Mouse (Mus musculus): ENCODE results near the gene Spag17. TPM values are rescaled to one million over a fixed set of nuclear protein-coding genes. Genes with fewer than 3 reads are reported as not detected.

Spag17 gene
- polyA plus RNA-seq, 1 experiment from 2014 or later, result 1.9 TPM

DNA sequence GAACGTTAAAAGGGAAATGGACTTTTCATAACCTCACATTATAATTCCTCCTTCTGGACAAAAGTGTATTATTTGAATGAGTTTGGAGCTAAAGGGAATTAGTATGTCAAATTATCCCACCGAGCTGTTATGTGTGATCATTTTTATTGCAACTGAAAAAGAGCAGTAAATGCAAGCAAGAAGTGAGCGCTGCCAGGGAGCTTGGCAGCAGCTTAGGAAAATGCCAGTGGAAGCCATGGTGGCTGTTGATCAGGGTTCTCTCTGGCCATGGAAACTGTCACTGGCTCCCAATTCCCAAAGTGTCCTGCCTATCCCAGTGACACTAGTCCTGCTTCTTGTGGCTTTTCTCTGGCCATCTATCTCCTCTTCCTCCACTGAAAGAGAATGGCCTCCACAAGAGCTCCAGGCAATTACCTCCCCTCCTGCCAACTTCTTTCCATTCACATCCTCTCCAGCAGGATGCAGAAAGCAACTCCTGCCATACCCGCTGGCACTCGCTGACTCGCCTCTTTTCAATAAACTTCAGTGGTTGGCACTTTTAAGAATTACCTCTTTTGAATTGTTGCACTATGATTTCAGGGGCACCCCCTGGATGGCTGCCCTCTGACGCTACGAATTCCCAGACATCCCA is 28.7 kb downstream of the Spag17 start:
- Histone ChIP-seq H3K9ac (no peak overlapping the region), H3K4me3 (no peak overlapping the region), H3K4me2 (replicated peaks) (no peak overlapping the region), H3K27ac (no peak overlapping the region), H3K36me3 (no peaks in the 10 kb centered on the region), H3K9me3 (0 out of 2 replicates have a peak, but pooled peaks cover 1% of the 10 kb centered on the region), H3K4me1 (no peaks in the 10 kb centered on the region), H3K27me3 (no peaks in the 10 kb centered on the region)
- 86% methylated on average over 8 of the region's 8 CpGs for WGBS
- no peak for ATAC-seq (ENCODE audit: insufficient number of reproducible peaks, insufficient read depth, low FRiP score, low TSS enrichment)

DNA sequence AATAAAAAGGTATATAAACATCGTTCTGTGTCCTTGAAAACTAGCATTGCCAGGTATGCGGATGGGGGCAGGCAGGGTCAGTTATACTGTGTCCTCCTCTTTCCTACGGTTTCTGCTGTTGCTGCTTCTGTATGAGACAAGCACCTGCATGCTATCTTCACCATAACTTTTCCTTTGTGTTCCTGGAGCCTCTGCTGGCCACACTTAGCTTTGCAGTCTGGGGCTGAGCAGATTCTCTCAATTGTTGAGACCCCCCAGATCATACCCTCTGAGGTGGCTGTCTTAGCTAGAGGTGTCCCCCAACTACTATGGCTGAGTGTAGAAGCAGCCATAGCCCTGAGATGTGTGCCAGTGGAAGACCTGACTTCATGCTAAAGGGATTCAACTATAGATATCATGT is 37.7 kb downstream of the Spag17 start:
- H3K4me3 ChIP-seq, result no peak overlapping the region
- no peaks in the 10 kb centered on the region for H3K9me3 ChIP-seq
- WGBS, result 78% methylated on average over 3 of the region's 3 CpGs
- H3K9ac ChIP-seq, result no peak overlapping the region
- H3K4me1 ChIP-seq, result no peaks in the 10 kb centered on the region
- H3K36me3 ChIP-seq, result no peaks in the 10 kb centered on the region
- no peak for ATAC-seq (ENCODE audit: insufficient number of reproducible peaks, insufficient read depth, low FRiP score, low TSS enrichment)
- H3K27ac ChIP-seq, result no peak overlapping the region
- H3K27me3 ChIP-seq, result no peaks in the 10 kb centered on the region
- no peak overlapping the region for H3K4me2 ChIP-seq (replicated peaks)

DNA sequence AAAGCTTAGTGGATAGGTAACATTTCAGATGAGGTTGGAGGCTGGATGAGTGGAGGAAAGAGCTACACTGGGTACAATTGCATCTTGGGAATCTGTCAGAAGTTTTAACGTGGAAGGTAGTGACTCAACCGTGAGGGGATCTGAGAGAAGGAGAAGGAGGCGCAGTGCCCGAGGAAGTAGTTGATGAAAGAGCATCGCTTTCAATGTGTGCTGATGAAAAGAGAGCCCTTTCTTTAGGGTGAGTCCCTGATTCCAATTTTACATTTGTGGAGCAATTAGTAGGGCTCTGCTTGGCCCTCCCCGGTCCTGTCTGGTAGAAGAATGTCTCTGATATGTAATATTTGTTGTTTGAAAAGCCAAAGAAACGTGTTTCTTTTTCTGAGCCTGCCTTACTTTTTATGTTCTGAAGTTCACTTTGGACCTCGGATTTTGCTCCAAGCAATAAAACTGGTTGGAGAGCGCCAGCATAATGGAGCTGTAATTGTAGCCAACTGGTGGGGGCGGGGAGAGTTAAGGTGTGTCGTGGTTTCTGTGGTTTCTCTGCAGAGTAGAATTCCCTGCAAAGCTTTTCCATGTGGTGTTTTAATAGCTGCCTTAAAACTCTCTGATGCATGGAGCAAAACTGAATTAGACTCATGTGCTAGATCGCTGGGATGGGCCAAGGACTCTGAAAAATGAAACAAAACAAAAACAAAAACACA is 45.9 kb downstream of the Spag17 start:
- H3K4me2 ChIP-seq (replicated peaks), result peak overlapping the region; percentile 13

DNA sequence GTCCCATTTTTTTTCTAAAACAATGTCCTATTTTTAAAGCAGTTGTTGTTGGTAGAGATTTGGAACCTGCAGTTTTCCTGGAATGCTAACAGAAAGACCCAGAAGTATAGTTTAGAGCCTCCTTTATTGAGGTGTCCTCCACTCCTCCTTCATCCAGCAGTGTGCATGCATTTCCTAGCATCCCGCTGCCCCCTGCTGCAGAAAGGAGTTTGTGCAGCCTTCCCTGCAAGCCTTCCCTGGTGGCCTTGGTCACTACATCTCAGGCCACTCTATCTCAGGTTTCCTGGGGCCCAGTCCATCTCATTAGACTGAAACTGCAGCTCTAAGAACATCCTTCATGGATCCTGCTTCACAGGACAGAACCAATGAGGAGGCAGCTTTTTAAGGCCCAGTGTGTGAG is 51.0 kb downstream of the Spag17 start:
- Histone ChIP-seq H3K36me3 (no peaks in the 10 kb centered on the region), H3K27me3 (no peaks in the 10 kb centered on the region), H3K27ac (no peak overlapping the region), H3K4me3 (no peak overlapping the region), H3K4me1 (peaks cover 11% of the 10 kb centered on the region; the same call in 1 of the 2 replicates), H3K9me3 (no peaks in the 10 kb centered on the region), H3K4me2 (replicated peaks) (no peak overlapping the region), H3K9ac (no peak overlapping the region)
- no peak for ATAC-seq (ENCODE audit: insufficient number of reproducible peaks, insufficient read depth, low FRiP score, low TSS enrichment)
- WGBS, result 37% methylated on average over 1 of the region's 1 CpGs

More for the DNA sequence above, 45.9 kb downstream of the Spag17 start:
- Histone ChIP-seq H3K27ac (peak overlapping the region; percentile 70; the same call in 1 of the 2 replicates), H3K27me3 (no peaks in the 10 kb centered on the region), H3K36me3 (no peaks in the 10 kb centered on the region), H3K4me1 (peaks cover 18% of the 10 kb centered on the region; the same call in 1 of the 2 replicates), H3K4me3 (no peak overlapping the region), H3K9me3 (no peaks in the 10 kb centered on the region), H3K9ac (no peak overlapping the region)
- WGBS, result 34% methylated on average over 12 of the region's 12 CpGs
- no peak for ATAC-seq (ENCODE audit: insufficient number of reproducible peaks, insufficient read depth, low FRiP score, low TSS enrichment)

DNA sequence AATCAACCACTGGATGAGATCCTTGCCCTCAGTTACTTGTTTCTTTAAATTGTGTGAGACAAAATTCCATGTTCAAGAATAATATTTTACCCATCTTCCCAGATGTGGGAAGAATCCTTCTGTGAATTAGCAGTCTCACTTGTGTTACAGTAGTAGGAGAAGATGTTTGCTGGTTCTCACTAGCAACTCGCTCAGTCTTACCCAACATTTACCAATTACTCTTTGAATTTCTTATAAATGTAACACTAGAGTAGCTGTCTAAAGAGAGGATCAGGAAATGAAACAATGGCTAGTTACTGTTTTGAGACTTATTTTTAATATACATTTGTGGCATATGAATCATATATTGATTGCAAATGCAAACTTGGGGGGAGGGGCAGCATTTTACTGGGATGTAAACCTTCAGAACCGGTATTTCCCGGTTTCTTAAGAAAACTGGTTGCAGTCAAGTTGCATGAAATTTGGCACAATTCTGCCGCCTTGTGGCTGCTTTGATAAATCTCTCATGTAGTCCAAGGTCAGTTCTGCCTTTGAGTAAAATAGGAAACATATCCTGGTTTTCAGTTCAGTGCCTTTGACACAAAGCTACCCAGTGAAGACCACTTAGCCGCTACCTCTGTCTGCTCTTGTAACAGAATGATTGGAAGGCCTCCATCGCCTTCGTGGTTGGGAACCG is 53.5 kb downstream of the Spag17 start:
- Histone ChIP-seq H3K4me3 (no peak overlapping the region), H3K27ac (no peak overlapping the region), H3K9me3 (no peaks in the 10 kb centered on the region), H3K4me1 (no peaks in the 10 kb centered on the region), H3K4me2 (replicated peaks) (no peak overlapping the region), H3K9ac (no peak overlapping the region), H3K27me3 (no peaks in the 10 kb centered on the region), H3K36me3 (no peaks in the 10 kb centered on the region)
- 27% methylated on average over 8 of the region's 8 CpGs for WGBS
- no peak for ATAC-seq (ENCODE audit: insufficient number of reproducible peaks, insufficient read depth, low FRiP score, low TSS enrichment)

DNA sequence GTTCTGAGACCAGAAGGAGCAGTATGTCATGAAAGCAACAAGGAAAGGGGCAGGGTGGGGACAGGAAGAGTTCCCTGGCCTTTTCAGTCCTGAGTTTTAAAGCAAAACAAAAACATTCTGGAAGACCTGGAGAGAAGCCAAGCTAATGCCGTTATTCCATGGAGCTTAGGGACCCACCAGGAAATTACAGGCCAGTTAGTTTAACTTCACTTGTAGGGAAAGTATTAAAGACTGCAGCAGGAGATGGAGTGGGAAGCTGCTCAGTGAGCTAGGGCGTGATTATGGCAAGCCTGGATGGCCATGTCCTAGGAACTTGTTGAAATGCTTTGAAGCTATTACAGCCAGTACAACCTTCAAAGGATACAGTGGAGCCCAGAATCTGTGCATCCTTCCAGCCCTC is 60.0 kb downstream of the Spag17 start:
- no peak overlapping the region for H3K4me2 ChIP-seq (replicated peaks)
- H3K27ac ChIP-seq, result no peak overlapping the region
- no peak for ATAC-seq (ENCODE audit: insufficient number of reproducible peaks, insufficient read depth, low FRiP score, low TSS enrichment)
- H3K4me3 ChIP-seq, result no peak overlapping the region
- H3K27me3 ChIP-seq, result no peaks in the 10 kb centered on the region
- H3K9ac ChIP-seq, result no peak overlapping the region
- H3K36me3 ChIP-seq, result no peaks in the 10 kb centered on the region
- WGBS, result 54% methylated on average over 2 of the region's 2 CpGs
- no peaks in the 10 kb centered on the region for H3K9me3 ChIP-seq
- H3K4me1 ChIP-seq, result no peaks in the 10 kb centered on the region

DNA sequence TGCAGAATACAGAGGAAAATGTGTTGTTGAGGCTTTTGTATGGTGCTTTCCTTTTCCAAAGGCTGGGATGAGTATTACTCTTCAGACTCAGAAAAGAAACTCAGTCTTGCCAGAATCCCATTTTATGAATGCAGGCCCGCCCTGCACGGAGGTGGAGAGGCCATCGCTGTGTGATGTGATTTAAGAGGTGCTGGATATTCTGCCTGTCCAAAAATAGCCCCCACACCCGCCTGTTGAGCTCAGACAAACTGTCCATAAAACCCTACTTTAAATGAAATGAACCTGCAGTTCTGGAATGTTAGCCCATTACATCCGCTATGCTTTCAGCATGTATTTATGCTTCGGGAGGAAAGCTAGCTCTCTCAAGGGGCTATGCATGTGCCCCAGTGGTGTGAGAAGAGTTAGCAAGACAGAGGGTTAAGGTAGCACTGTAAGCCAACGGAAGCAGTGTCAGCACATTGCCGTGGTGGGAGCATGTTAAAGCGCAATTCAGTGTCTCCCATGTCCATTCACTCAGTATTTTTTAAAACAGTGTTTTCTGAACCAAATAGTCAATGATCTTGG is 68.9 kb downstream of the Spag17 start:
- Histone ChIP-seq H3K4me1 (0 out of 2 replicates have a peak, but pooled peaks cover 14% of the 10 kb centered on the region), H3K9me3 (no peaks in the 10 kb centered on the region), H3K4me2 (replicated peaks) (no peak overlapping the region), H3K27ac (no peak overlapping the region), H3K4me3 (no peak overlapping the region), H3K9ac (no peak overlapping the region), H3K27me3 (no peaks in the 10 kb centered on the region), H3K36me3 (no peaks in the 10 kb centered on the region)
- ATAC-seq (ENCODE audit: insufficient number of reproducible peaks, insufficient read depth, low FRiP score, low TSS enrichment), result no peak
- WGBS, result 76% methylated on average over 9 of the region's 9 CpGs

DNA sequence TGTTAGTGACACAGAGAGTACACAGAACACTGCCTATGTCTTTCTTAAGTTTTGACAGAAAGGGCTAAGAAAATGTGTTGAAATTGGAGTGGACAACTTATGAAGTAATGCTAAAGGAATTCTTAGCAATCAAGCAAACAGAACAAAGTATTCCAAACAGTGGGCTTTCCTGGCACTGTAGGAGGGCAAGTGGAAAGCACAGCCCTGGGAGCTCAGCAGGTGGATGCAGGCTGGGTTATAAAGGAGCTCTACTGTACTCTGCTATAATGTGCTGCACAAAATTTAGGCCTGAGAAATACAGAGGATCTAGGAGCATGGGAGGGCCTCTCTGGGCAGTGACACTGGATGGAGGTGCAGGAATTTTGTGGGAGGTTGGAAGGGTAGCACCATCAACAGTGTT is 71.3 kb downstream of the Spag17 start:
- no peaks in the 10 kb centered on the region for H3K36me3 ChIP-seq
- ATAC-seq (ENCODE audit: insufficient number of reproducible peaks, insufficient read depth, low FRiP score, low TSS enrichment), result no peak
- H3K4me2 ChIP-seq (replicated peaks), result no peak overlapping the region
- H3K9me3 ChIP-seq, result no peaks in the 10 kb centered on the region
- no peak overlapping the region for H3K9ac ChIP-seq
- H3K27ac ChIP-seq, result no peak overlapping the region
- no peaks in the 10 kb centered on the region for H3K27me3 ChIP-seq
- no peak overlapping the region for H3K4me3 ChIP-seq
- H3K4me1 ChIP-seq, result 0 out of 2 replicates have a peak, but pooled peaks cover 18% of the 10 kb centered on the region

DNA sequence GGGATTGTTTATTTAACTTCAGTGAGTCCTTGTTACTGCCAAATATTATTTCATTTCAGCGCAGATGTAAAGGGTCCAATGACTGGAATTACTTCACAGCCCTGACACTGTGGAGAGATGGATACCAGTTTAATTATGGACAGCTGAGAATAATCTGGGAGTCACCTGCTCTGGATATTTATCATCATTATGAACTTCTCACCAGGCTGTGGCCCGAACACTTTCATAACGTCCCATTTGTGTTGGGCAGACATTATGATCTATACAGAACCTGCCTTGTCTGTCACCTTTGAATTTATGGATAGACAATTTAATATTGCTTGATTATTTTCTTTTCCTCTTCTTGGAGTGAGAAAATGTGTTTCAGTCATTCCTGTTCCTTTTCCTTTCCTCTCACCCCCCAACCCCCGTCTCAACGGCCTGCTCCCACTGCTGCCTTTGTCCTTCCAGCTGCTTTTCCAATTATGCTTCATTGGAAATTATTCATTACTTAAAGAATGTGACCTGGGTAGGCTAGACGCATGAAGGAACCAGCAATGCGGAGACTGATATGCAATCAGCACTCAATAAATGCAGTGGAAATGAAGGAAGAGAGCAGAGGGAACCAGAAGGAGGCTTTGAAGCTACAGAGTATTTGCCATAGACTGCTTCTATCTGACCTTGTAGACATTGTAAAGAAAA is 74.7 kb downstream of the Spag17 start:
- Histone ChIP-seq H3K4me2 (replicated peaks) (no peak overlapping the region), H3K27me3 (peaks cover 5% of the 10 kb centered on the region; the same call in 1 of the 2 replicates), H3K9ac (no peak overlapping the region), H3K27ac (no peak overlapping the region), H3K4me1 (0 out of 2 replicates have a peak, but pooled peaks cover 5% of the 10 kb centered on the region), H3K9me3 (no peaks in the 10 kb centered on the region), H3K36me3 (no peaks in the 10 kb centered on the region), H3K4me3 (no peak overlapping the region)
- ATAC-seq (ENCODE audit: insufficient number of reproducible peaks, insufficient read depth, low FRiP score, low TSS enrichment), result 0 out of 2 replicates have a peak, but pooled peaks have one; percentile 28
- WGBS, result 53% methylated on average over 7 of the region's 7 CpGs

DNA sequence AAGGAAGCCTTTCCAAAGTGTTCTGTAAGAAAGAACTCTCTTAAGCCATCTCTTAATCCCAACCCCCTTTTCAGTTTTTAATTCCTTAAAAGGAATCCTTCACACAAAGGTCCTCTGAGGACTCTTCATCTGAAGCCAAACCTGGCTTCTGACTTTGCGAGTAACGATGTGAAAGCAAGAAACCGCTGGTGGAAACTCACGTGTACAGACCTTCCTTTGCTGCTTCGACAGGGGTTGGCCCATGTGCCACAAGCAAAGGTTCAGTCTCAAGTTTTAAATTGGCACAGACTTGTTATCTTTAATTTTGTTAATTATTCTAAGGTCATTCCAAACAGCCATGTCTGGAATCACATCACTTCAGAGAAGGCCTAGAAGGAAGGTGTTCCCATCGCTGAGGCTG is 79.1 kb downstream of the Spag17 start:
- Histone ChIP-seq H3K9me3 (no peaks in the 10 kb centered on the region), H3K9ac (no peak overlapping the region), H3K36me3 (no peaks in the 10 kb centered on the region), H3K4me2 (replicated peaks) (no peak overlapping the region), H3K27me3 (peaks cover 7% of the 10 kb centered on the region; the same call in 1 of the 2 replicates), H3K4me3 (no peak overlapping the region), H3K27ac (no peak overlapping the region), H3K4me1 (peaks cover 13% of the 10 kb centered on the region)
- ATAC-seq (ENCODE audit: insufficient number of reproducible peaks, insufficient read depth, low FRiP score, low TSS enrichment), result no peak
- WGBS, result 85% methylated on average over 6 of the region's 6 CpGs

DNA sequence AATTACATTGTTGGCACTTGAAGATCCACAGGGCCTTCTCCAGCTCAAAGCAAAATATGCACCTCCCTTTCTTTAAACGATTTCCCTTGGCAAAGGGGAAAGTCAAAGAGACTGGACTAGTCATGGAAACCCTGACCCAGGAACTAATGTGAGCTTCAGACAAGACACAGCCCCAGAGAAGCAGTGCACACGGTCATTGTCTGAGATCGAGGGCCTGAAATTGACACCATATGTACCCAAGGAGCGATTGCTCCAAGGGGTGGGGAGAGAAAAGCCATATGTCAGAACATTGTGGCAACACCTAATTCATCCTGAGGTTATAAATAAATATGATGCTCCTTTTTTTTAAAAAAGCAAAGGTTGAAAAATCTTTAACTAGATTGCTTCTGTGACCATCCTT is 80.7 kb downstream of the Spag17 start:
- Histone ChIP-seq H3K4me3 (no peak overlapping the region), H3K27ac (no peak overlapping the region), H3K36me3 (no peaks in the 10 kb centered on the region), H3K4me2 (replicated peaks) (no peak overlapping the region), H3K9me3 (no peaks in the 10 kb centered on the region), H3K4me1 (peaks cover 10% of the 10 kb centered on the region), H3K9ac (no peak overlapping the region), H3K27me3 (peaks cover 7% of the 10 kb centered on the region; the same call in 1 of the 2 replicates)
- 19% methylated on average over 4 of the region's 4 CpGs for WGBS
- no peak for ATAC-seq (ENCODE audit: insufficient number of reproducible peaks, insufficient read depth, low FRiP score, low TSS enrichment)
